Mouse (Mus musculus) midbrain, embryonic 10.5 days (tissue): ENCODE measurements at regions not wholly inside any gene's neighbourhood (a gene's known extent, or its start where the extent isn't known, plus 50 kb on each side); places are given as distances from the start of the nearest gene placed in this dataset.
"Not testable (repeated sequence)": the region's sequence is repeated elsewhere in the genome, so short reads cannot be mapped to it uniquely, and the experiment has no call there.

ENCODE experiments used
- DNase-seq: peaks from one replicate; pipeline ENCODE4 v3.0.0-alpha.2; 2017; ENCODE audit warnings: low spot score
- H3K27ac ChIP-seq: fragments of 300-500 bp; sonication (generic); replicated peaks from 2 replicates; pipeline ENCODE4 v1.5.1; 2016; ENCODE audit warnings: mild to moderate bottlenecking
- H3K27me3 ChIP-seq: fragments of 300-500 bp; sonication (generic); 2 replicates; pipeline ENCODE4 v1.6.1; 2016; ENCODE audit warnings: low read depth, mild to moderate bottlenecking; ENCODE audit not compliant: poor library complexity, severe bottlenecking
- H3K36me3 ChIP-seq: fragments of 300-500 bp; sonication (generic); 2 replicates; pipeline ENCODE4 v1.6.1; 2016; ENCODE audit warnings: mild to moderate bottlenecking, moderate library complexity
- H3K4me1 ChIP-seq: fragments of 300-500 bp; sonication (generic); 2 replicates; pipeline ENCODE4 v1.6.1; 2016
- H3K4me3 ChIP-seq: fragments of 300-500 bp; sonication (generic); 2 replicates; pipeline ENCODE4 v1.5.1; 2016; ENCODE audit warnings: mild to moderate bottlenecking, moderate library complexity
- H3K9me3 ChIP-seq: fragments of 300-500 bp; sonication (generic); replicated peaks from 2 replicates; pipeline ENCODE4 v1.6.1; 2016; ENCODE audit warnings: mild to moderate bottlenecking
- WGBS: fragments of 180-500 bp; shearing (Covaris S2); methylation state at CpG from one replicate; pipeline ENCODE4 v1.1.7; 2016; 5-methylcytosine and 5-hydroxymethylcytosine counted together

DNA sequence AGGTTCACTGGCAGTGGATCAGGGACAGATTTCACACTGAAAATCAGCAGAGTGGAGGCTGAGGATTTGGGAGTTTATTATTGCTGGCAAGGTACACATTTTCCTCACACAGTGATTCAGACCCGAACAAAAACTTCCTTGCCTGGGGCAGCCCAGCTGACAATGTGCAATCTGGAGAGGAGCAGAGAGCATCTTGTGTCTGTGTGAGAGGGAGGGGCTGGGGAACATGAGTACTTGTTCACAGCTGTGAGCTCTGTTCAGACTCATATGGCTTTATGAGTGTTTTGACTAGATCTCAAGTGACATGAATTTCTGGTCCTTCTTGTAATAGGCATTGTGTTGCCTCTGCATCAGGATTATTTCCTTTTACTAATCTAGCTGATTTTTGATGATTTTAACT lies 74.8 kb upstream of the Tacstd2 start:
- WGBS: 73% methylated on average over 1 of the region's 1 CpGs
- no peaks in the 10 kb centered on the region for H3K27me3 ChIP-seq
- H3K36me3 ChIP-seq: no peaks in the 10 kb centered on the region
- no peaks in the 10 kb centered on the region for H3K9me3 ChIP-seq
- no peak overlapping the region for H3K4me3 ChIP-seq
- no peak for DNase-seq
- H3K4me1 ChIP-seq: no peaks in the 10 kb centered on the region
- no peak overlapping the region for H3K27ac ChIP-seq

DNA sequence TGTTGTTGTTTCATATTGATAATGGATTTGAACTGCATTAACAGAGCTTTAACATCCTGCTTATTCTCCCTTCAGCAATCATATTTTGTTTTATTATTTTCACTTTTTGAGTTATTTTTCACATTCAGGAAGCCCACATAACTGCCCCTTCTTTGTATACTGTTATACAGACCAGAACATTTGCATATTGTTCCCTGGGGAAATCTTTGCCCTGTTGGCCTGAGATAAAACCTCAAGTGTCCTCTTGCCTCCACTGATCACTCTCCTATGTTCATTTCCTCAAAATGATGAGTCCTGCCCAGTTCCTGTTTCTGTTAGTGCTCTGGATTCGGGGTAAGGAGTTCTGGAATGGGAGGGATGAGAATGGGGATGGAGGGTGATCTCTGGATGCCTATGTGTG lies 73.9 kb upstream of the Tacstd2 start:
- DNase-seq, H3K36me3 ChIP-seq, H3K27ac ChIP-seq, H3K4me1 ChIP-seq, H3K4me3 ChIP-seq, H3K9me3 ChIP-seq, H3K27me3 ChIP-seq: not testable (repeated sequence)
- 53% methylated on average over 1 of the region's 1 CpGs for WGBS
